Comparison of ENCODE assay signal across 13 mouse cellular contexts in genomic region chr1:39730868-39731267, GRCm38 (mm10). TPM values are rescaled to one million over a fixed set of nuclear protein-coding genes. Genes with fewer than 3 reads are reported as not detected.
DNase-seq lines count a peak whose midpoint lies in the region; ATAC-seq and TF ChIP-seq lines count a peak whose summit lies in the region.
"Had no signal": no experiment of that assay in that cellular context is flagged by ENCODE, and none has a peak within 500 bp of the region (broad histone marks: within the 10 kb centered on the region; RNA-seq: fewer than 3 reads in every experiment).

No protein-coding gene starts in this region.

- H3K27me3 ChIP-seq in heart, embryonic 13.5 days (replicated peaks): no peaks in the 10 kb centered on the region
- H3K27me3 ChIP-seq in lung, embryonic 14.5 days (ENCODE audit: insufficient read depth, low read length): no peaks in the 10 kb centered on the region
- peaks cover 20% of the 10 kb centered on the region for H3K27me3 ChIP-seq in embryonic facial prominence, embryonic 10.5 days (replicated peaks; ENCODE audit: low read depth, poor library complexity, severe bottlenecking)
- no peaks in the 10 kb centered on the region for H3K27me3 ChIP-seq in midbrain, embryonic 14.5 days (ENCODE audit: control insufficient read depth, insufficient read depth, low read length)
- H3K27me3 ChIP-seq: neural tube, embryonic 12.5 days had no signal

- H3K36me3 ChIP-seq in heart, embryonic 13.5 days: no peaks in the 10 kb centered on the region
- H3K36me3 ChIP-seq in lung, embryonic 14.5 days (ENCODE audit: insufficient read depth): no peaks in the 10 kb centered on the region
- no peaks in the 10 kb centered on the region for H3K36me3 ChIP-seq in embryonic facial prominence, embryonic 10.5 days (replicated peaks)
- no peaks in the 10 kb centered on the region for H3K36me3 ChIP-seq in midbrain, embryonic 14.5 days (ENCODE audit: control insufficient read depth, insufficient read depth, low read length)
- H3K36me3 ChIP-seq: neural tube, embryonic 12.5 days had no signal

- no peak overlapping the region for H3K9ac ChIP-seq in heart, embryonic 13.5 days
- no peak overlapping the region for H3K9ac ChIP-seq in lung, embryonic 14.5 days
- no peak overlapping the region for H3K9ac ChIP-seq in midbrain, embryonic 14.5 days (replicated peaks; ENCODE audit: low read length)
- H3K9ac ChIP-seq: liver, embryonic 14.5 days; neural tube, embryonic 12.5 days had no signal

- no peak overlapping the region for H3K4me3 ChIP-seq in heart, embryonic 13.5 days
- H3K4me3 ChIP-seq in lung, embryonic 14.5 days (ENCODE audit: low read depth, low read length): no peak overlapping the region
- no peak overlapping the region for H3K4me3 ChIP-seq in embryonic facial prominence, embryonic 10.5 days
- H3K4me3 ChIP-seq in midbrain, embryonic 14.5 days (replicated peaks; ENCODE audit: low read depth, low read length): no peak overlapping the region
- H3K4me3 ChIP-seq: erythroblast, embryonic 14.5 days; neural tube, embryonic 12.5 days had no signal

- no peak for ATAC-seq in heart, embryonic 13.5 days (ENCODE audit: extremely low read depth, insufficient number of reproducible peaks, low FRiP score, low TSS enrichment)
- ATAC-seq in lung, embryonic 14.5 days (ENCODE audit: insufficient read depth): no peak
- no peak for ATAC-seq in midbrain, embryonic 14.5 days (ENCODE audit: low FRiP score, low TSS enrichment)

- WGBS in heart, embryonic 13.5 days: 67% methylated on average over 5 of the region's 5 CpGs
- WGBS in lung, embryonic 14.5 days: 52% methylated on average over 5 of the region's 5 CpGs
- WGBS in embryonic facial prominence, embryonic 10.5 days: 18% methylated on average over 5 of the region's 5 CpGs
- WGBS in midbrain, embryonic 14.5 days: 33% methylated on average over 5 of the region's 5 CpGs

- H3K9me3 ChIP-seq in heart, embryonic 13.5 days: no peaks in the 10 kb centered on the region
- H3K9me3 ChIP-seq in lung, embryonic 14.5 days (ENCODE audit: low read depth, low read length): no peaks in the 10 kb centered on the region
- H3K9me3 ChIP-seq in embryonic facial prominence, embryonic 10.5 days: peaks cover 5% of the 10 kb centered on the region; the same call in 1 of the 2 replicates
- no peaks in the 10 kb centered on the region for H3K9me3 ChIP-seq in midbrain, embryonic 14.5 days (ENCODE audit: control insufficient read depth, low read length)
- H3K9me3 ChIP-seq: neural tube, embryonic 12.5 days had no signal

- H3K4me2 ChIP-seq in heart, embryonic 13.5 days: no peak overlapping the region
- H3K4me2 ChIP-seq in lung, embryonic 14.5 days: no peak overlapping the region
- H3K4me2 ChIP-seq in midbrain, embryonic 14.5 days (ENCODE audit: low read length): no peak overlapping the region
- H3K4me2 ChIP-seq: neural tube, embryonic 12.5 days had no signal

- peak overlapping the region; percentile 29; the same call in 1 of the 2 replicates for H3K27ac ChIP-seq in heart, embryonic 13.5 days (replicated peaks)
- peak overlapping the region; percentile 6 for H3K27ac ChIP-seq in lung, embryonic 14.5 days (ENCODE audit: low read depth)
- H3K27ac ChIP-seq in embryonic facial prominence, embryonic 10.5 days (replicated peaks): 0 out of 2 replicates have a peak overlapping the region, but pooled peaks have one; percentile 67
- H3K27ac ChIP-seq in midbrain, embryonic 14.5 days (replicated peaks; ENCODE audit: low read depth, low read length): no peak overlapping the region
- H3K27ac ChIP-seq: liver, embryonic 14.5 days; neural tube, embryonic 12.5 days had no signal

- peaks cover 28% of the 10 kb centered on the region for H3K4me1 ChIP-seq in heart, embryonic 13.5 days
- peaks cover 17% of the 10 kb centered on the region for H3K4me1 ChIP-seq in lung, embryonic 14.5 days (ENCODE audit: insufficient read depth)
- H3K4me1 ChIP-seq in embryonic facial prominence, embryonic 10.5 days: peaks cover 42% of the 10 kb centered on the region
- peaks cover 7% of the 10 kb centered on the region; the same call in 1 of the 2 replicates for H3K4me1 ChIP-seq in midbrain, embryonic 14.5 days (ENCODE audit: control insufficient read depth, insufficient read depth, low read length)

- no peak for TF ChIP-seq CTCF in lung, embryonic 14.5 days (IDR thresholded peaks at IDR 0.05; ENCODE audit: low read depth)

- no peak for DNase-seq in heart, adult 9 months (ENCODE audit: low spot score in 2 of 2)
- no peak for DNase-seq in lung, embryonic 14.5 days
- DNase-seq in lung, postnatal 4 days: no peak
- peak; percentile 39 for DNase-seq in embryonic facial prominence, embryonic 10.5 days (ENCODE audit: low spot score)
- DNase-seq in midbrain, embryonic 14.5 days: peak; percentile 47
- DNase-seq in left cerebral cortex, adult 11 months (ENCODE audit: low spot score): no peak
- DNase-seq: adrenal gland, postnatal 10 days; cerebellum, adult 8-10 months; thymus, adult 18-20 months had no signal

RNA-seq across cellular contexts. Expression of gene Rfx8, which starts 10.1 kb away (rescaled TPM):
- 0.59 and 0.67 TPM in 2 replicates for polyA plus RNA-seq in heart, embryonic 13.5 days (2015; fragmentation: Nextera tagmentation; extraction: Ambion mirVana)
- 0.24 and 0.27 TPM in 2 replicates for polyA plus RNA-seq in lung, embryonic 14.5 days (2014; fragmentation: Nextera tagmentation; extraction: Ambion mirVana)
- 0.43 and 0.56 TPM in 2 replicates for polyA plus RNA-seq in embryonic facial prominence, embryonic 10.5 days (2016; fragmentation: Nextera tagmentation; extraction: Ambion mirVana)
- 0.13 and 0.22 TPM in 2 replicates for polyA plus RNA-seq in midbrain, embryonic 14.5 days (2014; fragmentation: Nextera tagmentation; extraction: Ambion mirVana)
- polyA plus RNA-seq: neural tube, embryonic 12.5 days had no signal

Comparison
In these comparisons a context has a peak if more than half of its experiments do, and no peak if none do; other contexts are left out.
1. DNase-seq: peak in embryonic facial prominence, embryonic 10.5 days (single experiment) and midbrain, embryonic 14.5 days (single experiment); none in heart, adult 9 months (0 of 2), lung, embryonic 14.5 days (single experiment), lung, postnatal 4 days (0 of 2) and left cerebral cortex, adult 11 months (single experiment).